Mouse (Mus musculus) 3134 (cell line): ENCODE measurements around the gene Tyrobp.

Source experiments
- DNase-seq: peaks from one replicate; pipeline ENCODE4 v3.0.0-alpha.2; 2011; ENCODE audit warnings: low spot score; ENCODE audit not compliant: insufficient read length; ENCODE audit errors: extremely low read depth

Gene Tyrobp

DNA sequence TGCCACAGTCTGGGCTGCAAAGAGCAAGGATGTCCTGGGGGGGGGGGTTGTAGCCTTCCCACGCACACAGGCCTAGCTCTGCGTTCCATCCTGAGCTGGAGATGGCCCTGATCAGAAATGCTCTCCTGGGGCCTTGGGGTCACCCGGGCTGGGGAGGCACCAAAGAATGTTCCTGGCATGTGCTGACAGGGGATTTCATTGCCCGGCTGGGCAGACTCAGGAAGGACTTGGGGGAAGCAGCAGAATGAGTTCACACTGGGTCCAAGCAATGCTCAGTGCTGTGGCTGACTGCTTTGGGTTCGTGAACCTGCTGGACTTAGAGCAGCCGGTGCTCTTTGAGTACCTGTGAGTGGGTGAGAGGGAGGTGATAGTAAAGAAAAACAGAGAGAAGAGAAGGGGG lies 45.9 kb downstream of the Tyrobp start:
- no peak for DNase-seq

DNA sequence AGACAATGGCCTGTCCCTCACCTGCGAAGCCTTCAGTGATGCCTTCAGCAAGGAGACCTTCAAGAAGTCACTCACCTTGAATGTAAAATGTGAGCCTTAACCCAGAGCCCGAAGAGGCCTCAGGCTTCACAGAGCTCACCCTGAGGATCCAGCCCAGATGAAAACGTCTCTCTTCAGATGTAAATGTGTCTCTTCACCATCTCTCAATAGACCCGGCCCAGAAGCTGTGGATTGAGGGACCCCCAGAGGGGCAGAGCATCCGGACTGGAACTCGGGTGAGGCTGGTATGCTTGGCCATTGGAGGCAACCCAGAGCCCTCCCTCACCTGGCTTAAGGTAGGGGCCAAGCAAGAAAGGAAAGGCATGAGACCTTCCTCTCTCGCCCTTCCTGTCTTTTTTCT lies 50.0 kb downstream of the Tyrobp start:
- no peak for DNase-seq

DNA sequence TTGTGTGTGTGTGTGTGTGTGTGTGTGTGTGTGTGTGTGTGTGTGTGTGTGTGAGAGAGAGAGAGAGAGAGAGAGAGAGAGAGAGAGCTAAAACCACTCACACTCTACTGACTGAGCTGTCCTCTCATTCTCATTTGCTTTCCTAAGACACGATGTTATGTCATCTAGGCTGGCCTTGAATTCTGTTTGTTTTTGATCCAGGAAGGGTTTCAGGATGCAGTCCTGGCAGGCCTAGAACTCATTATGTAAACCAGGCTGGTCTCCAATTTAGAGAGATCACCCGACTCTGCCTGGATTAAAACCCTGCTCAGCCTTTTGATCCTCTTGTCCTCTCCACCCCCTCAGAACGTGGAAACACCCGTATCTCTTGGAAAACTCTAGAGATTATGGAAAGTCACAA lies 50.4 kb downstream of the Tyrobp start:
- no peak for DNase-seq

DNA sequence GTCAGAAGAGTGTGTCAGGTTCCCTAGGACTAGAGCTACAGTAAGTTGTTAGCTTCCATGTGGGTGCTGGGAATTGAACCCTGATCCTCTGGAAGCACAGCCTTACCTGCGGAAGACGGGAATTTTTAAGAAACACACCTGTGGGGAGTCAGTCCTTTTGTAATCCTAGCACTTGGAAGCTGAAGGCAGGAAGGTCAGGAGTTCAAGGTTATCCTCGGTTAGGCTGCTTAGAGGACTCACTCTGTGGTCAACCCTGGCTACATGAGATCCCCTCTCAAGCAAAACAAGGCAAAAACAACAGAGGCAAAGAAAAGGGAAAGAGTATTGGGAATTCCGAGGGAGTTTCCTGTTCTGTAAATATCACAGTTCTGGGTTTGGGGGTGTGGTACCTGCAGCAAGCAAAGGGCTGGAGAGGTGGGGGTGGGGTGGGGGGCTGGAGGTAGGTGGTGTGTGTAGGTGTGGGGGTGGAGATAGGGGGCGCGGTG lies 51.3 kb downstream of the Tyrobp start:
- no peak for DNase-seq
